Mouse (Mus musculus): ENCODE measurements at regions not wholly inside any gene's neighbourhood (a gene's known extent, or its start where the extent isn't known, plus 50 kb on each side); places are given as distances from the start of the nearest gene placed in this dataset.

DNA sequence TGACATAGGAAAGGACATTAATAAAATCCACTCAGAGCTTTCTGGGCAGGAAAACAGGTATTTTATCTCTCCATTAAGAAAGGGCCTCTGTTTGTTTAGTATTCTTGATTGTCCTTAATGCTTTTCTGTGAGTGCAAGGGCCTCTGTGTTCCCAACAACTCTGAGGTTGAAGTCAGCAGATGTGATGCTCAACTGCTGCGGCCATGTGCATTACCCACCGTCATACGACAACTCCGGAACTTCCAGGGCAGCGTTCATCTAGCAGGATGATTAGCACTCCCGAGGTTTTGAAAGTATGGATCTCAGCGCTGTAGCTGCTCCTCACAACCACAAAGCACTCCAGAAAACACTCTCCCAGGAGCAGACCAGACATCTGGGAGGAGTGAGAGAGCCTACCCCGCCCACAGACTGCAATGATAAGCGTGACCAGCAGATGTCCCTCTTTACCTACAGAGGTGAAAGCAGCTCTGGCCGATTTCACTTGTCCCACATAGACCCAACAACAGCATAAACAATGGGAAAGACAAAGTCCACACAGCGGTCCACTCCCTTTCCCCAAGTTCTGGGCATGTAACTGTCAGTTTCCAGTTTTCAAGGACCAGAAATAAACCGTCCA is 1719.7 kb upstream of the Impad1 start:
- Histone ChIP-seq H3K9me3 (ENCODE audit: control insufficient read depth, low read length) (no peaks in the 10 kb centered on the region), H3K27ac (replicated peaks; ENCODE audit: low read depth, low read length) (no peak overlapping the region), H3K4me1 (ENCODE audit: control insufficient read depth, insufficient read depth, low read length) (0 out of 2 replicates have a peak, but pooled peaks cover 5% of the 10 kb centered on the region), H3K9ac (replicated peaks; ENCODE audit: low read length) (no peak overlapping the region), H3K4me2 (ENCODE audit: low read length) (peak overlapping the region; percentile 37), H3K4me3 (replicated peaks; ENCODE audit: low read depth, low read length) (no peak overlapping the region; the same call in 1 of the 2 replicates), H3K36me3 (ENCODE audit: control insufficient read depth, insufficient read depth, low read length) (no peaks in the 10 kb centered on the region), H3K27me3 (ENCODE audit: control insufficient read depth, insufficient read depth, low read length) (no peaks in the 10 kb centered on the region)
- DNase-seq, result peak; percentile 90
- 19% methylated on average over 12 of the region's 12 CpGs for WGBS
- peak; percentile 86 for ATAC-seq (ENCODE audit: low FRiP score, low TSS enrichment)

DNA sequence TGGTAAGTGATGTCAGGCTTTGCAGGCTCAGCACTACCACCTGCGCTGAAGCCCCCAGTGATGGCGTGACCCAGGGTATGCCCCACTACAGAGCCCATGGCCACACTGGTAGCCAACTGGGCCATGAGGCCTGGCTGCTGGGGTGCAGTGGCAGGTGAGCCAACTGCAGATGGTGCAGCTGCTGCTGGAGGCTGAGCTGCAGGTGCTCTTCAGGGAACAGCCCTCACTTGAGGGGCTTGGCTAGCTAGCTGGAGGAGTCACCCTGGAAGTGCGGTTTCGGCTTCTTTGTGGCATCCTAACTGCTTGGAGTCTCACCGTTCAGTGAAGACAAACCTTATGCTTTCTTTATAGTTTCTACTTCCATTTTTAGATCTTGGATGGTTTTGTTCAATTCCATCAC is 1714.9 kb upstream of the Impad1 start:
- H3K9me3 ChIP-seq (ENCODE audit: control insufficient read depth, low read length), result no peaks in the 10 kb centered on the region
- DNase-seq, result no peak
- WGBS, result 99% methylated on average over 5 of the region's 5 CpGs
- no peak overlapping the region for H3K27ac ChIP-seq (replicated peaks; ENCODE audit: low read depth, low read length)
- H3K4me3 ChIP-seq (replicated peaks; ENCODE audit: low read depth, low read length), result no peak overlapping the region
- H3K36me3 ChIP-seq (ENCODE audit: control insufficient read depth, insufficient read depth, low read length), result no peaks in the 10 kb centered on the region
- no peak overlapping the region for H3K4me2 ChIP-seq (ENCODE audit: low read length)
- H3K9ac ChIP-seq (replicated peaks; ENCODE audit: low read length), result no peak overlapping the region
- no peaks in the 10 kb centered on the region for H3K27me3 ChIP-seq (ENCODE audit: control insufficient read depth, insufficient read depth, low read length)
- H3K4me1 ChIP-seq (ENCODE audit: control insufficient read depth, insufficient read depth, low read length), result 0 out of 2 replicates have a peak, but pooled peaks cover 4% of the 10 kb centered on the region
- ATAC-seq (ENCODE audit: low FRiP score, low TSS enrichment), result no peak

All from midbrain, embryonic 14.5 days (tissue).